Mouse (Mus musculus) kidney, embryonic 16.5 days (tissue): ENCODE data around the gene Slc25a45. TPM values are rescaled to one million over a fixed set of nuclear protein-coding genes. Genes with fewer than 3 reads are reported as not detected.

Experiments used
- ATAC-seq: fragments of 200-750 bp; cut with Nextera tagmentation; 2 replicates; pipeline ENCODE4 v1.8.0; 2017; ENCODE audit warnings: moderate TSS enrichment; ENCODE audit not compliant: low FRiP score, low TSS enrichment
- H3K27ac ChIP-seq: fragments of 300-500 bp; sonication (generic); 2 replicates; pipeline ENCODE4 v1.5.1; 2014; ENCODE audit warnings: low read length
- H3K27me3 ChIP-seq: fragments of 300-500 bp; sonication (generic); 2 replicates; pipeline ENCODE4 v1.6.1; 2014; ENCODE audit warnings: low read length, control low read depth, mixed read lengths; ENCODE audit not compliant: insufficient read depth
- H3K36me3 ChIP-seq: fragments of 300-500 bp; sonication (generic); 2 replicates; pipeline ENCODE4 v1.6.1; 2014; ENCODE audit warnings: low read length, control low read depth, mixed read lengths; ENCODE audit not compliant: insufficient read depth
- H3K4me1 ChIP-seq: fragments of 300-500 bp; sonication (generic); 2 replicates; pipeline ENCODE4 v1.6.1; 2014; ENCODE audit warnings: low read length, control low read depth, mixed read lengths; ENCODE audit not compliant: insufficient read depth
- H3K4me2 ChIP-seq: fragments of 300-500 bp; sonication (generic); replicated peaks from 2 replicates; pipeline ENCODE4 v1.6.1; 2014; ENCODE audit warnings: low read depth, low read length
- H3K4me3 ChIP-seq: fragments of 300-500 bp; sonication (generic); 2 replicates; pipeline ENCODE4 v1.5.1; 2014; ENCODE audit warnings: mild to moderate bottlenecking, low read length
- H3K9ac ChIP-seq: fragments of 300-500 bp; sonication (generic); replicated peaks from 2 replicates; pipeline ENCODE4 v1.6.1; 2014; ENCODE audit warnings: low read length
- H3K9me3 ChIP-seq: fragments of 300-500 bp; sonication (generic); 2 replicates; pipeline ENCODE4 v1.6.1; 2016; ENCODE audit warnings: low read length, control low read depth
- WGBS: fragments of 180-500 bp; shearing (Covaris S2); extraction: QIAGEN DNeasy Blood & Tissue Kit; methylation state at CpG from one replicate; pipeline ENCODE4 v1.1.7; 2014; 5-methylcytosine and 5-hydroxymethylcytosine counted together
- polyA plus RNA-seq: library from polyadenylated mRNA; unstranded; fragments of >200 nt; fragmentation: Nextera tagmentation; extraction: Ambion mirVana; gene quantifications from 2 replicates; pipeline ENCODE4 v1.2.1, GENCODE M21; 2015

The Slc25a45 gene
- polyA plus RNA-seq, 1 experiment from 2014 or later, result 15.7 TPM

DNA sequence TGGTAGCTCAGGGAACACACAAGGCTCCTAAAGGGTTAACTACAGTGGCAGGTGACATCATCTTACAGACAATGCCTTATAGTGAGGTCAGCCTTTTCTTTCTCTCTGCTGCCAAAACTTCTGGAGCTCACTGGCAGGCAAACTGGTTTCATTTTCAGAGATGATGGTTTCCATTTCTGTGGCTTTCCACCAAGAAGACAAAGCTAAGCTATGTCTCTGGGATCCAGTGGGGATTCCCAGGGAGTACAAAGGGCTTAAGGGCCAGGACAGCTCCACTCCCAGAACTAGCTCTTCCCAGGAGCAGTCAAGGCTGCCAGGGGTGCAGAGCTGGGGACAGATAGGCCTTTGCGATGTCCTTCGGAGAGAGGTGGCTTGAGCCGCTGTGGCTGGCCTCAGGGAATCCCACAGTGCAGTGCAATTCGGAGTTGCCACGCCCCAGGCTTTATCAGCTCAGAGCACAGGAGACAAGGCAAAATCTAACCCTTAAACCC, 26.1 kb upstream of the Slc25a45 start:
- no peak for ATAC-seq
- H3K36me3 ChIP-seq, result peaks cover 40% of the 10 kb centered on the region
- no peak overlapping the region for H3K9ac ChIP-seq
- no peaks in the 10 kb centered on the region for H3K27me3 ChIP-seq
- 70% methylated on average over 5 of the region's 5 CpGs for WGBS
- H3K4me1 ChIP-seq, result peaks cover 35% of the 10 kb centered on the region
- no peak overlapping the region for H3K4me2 ChIP-seq
- no peak overlapping the region for H3K27ac ChIP-seq
- H3K4me3 ChIP-seq, result no peak overlapping the region
- H3K9me3 ChIP-seq, result no peaks in the 10 kb centered on the region

DNA sequence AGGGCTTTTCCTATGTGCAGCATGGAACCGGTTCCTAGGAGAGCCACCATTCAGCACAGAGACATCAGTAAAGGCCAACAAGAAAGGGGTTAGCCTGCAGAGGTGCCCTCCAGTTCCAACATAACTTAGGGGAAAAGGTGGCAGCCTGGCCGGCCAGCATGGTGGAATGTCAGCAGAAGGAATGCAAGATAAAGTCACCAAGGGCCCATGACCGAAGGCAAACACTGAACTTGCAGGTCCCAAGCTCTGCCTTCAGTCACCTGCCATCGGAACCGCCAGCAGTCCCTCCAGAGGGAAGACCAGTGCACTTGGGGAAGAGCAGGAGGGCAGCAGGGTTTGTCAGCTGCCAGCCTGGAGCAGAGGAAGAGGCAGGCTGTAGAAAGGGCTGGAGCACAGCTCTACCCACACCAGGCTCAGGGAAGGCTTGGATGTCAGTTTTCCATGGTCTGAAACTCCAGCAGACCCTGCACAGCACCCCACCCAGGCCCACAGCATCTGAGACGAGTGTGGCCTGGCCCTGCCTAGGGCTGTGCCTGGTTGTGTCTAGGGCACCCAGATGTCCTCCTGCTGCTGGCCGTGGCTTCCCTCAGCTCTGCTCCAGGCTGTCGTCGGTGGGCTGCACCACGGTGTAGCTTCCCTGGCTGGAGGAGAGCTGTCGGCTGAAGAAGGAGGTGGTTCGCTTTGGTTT, 25.4 kb upstream of the Slc25a45 start:
- Histone ChIP-seq H3K27ac (no peak overlapping the region), H3K4me3 (no peak overlapping the region), H3K4me1 (peaks cover 30% of the 10 kb centered on the region), H3K36me3 (peaks cover 42% of the 10 kb centered on the region), H3K4me2 (no peak overlapping the region), H3K9ac (peak overlapping the region; percentile 11; the same call in 1 of the 2 replicates), H3K27me3 (no peaks in the 10 kb centered on the region), H3K9me3 (no peaks in the 10 kb centered on the region)
- 89% methylated on average over 12 of the region's 12 CpGs for WGBS
- no peak for ATAC-seq

DNA sequence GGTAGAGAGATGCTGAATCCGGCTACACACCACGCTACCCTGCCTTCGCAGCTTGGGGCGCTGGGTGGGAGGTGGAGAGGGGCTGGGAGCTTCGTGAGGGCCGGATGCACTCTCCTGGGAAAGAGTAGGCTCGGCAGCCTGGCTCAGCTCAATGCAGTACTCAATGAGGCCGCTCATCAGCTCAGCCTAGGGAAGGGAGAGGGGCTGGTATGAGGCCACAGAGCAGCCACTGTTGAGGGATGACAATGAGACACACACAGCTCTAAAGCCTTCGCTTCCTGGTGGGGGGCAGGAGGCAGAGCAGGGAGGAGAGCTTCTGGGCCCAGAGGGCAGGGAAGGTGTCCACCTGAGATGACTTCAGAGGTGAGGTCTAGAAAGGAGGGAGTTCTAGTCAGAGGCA, 21.0 kb upstream of the Slc25a45 start:
- H3K4me1 ChIP-seq, result no peaks in the 10 kb centered on the region
- H3K27me3 ChIP-seq, result no peaks in the 10 kb centered on the region

DNA sequence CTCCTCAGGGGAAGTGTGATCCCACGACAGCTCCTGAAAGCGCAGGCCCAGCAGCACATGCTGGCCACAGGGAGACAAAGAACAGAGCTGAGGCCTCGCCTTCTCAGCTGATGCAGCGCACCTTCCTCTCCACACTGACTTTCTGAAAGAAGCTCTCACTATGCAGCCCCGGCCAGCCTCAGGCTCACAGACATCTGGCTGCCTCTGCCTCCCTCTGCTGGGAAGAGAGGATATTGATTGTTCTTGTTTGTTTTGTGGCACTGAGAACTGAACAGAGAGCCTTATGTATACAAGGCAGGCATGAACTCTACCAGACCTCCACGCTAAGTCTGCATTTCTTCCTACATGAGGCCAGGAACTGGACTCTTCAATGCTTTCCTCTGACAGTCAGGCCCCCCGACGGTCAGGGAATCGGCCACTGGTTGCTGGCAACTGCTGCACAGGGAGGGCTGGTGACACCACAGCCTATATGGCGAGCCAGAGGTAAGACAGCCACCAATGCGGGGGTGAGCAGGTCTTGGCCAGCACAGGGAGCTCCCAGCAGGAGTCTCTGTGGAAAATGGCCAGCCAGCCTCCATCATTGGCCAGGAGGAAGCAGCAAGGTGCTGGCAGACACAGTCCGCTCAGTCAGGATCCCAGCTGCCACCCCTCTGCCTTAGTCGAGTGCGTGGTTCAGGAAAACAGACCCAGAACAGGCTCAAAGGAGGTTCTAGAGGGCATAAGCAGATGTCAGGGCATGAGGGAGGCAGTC, 15.1 kb upstream of the Slc25a45 start:
- H3K4me1 ChIP-seq, result no peaks in the 10 kb centered on the region
- peaks cover 74% of the 10 kb centered on the region for H3K36me3 ChIP-seq
- peaks cover 7% of the 10 kb centered on the region for H3K9me3 ChIP-seq
- 97% methylated on average over 14 of the region's 14 CpGs for WGBS
- H3K27me3 ChIP-seq, result no peaks in the 10 kb centered on the region
- no peak for ATAC-seq
- no peak overlapping the region for H3K9ac ChIP-seq
- H3K27ac ChIP-seq, result no peak overlapping the region
- H3K4me3 ChIP-seq, result no peak overlapping the region
- H3K4me2 ChIP-seq, result no peak overlapping the region

More for the DNA sequence above, 21.0 kb upstream of the Slc25a45 start:
- peaks cover 71% of the 10 kb centered on the region for H3K36me3 ChIP-seq
- ATAC-seq, result no peak
- 88% methylated on average over 9 of the region's 9 CpGs for WGBS
- H3K27ac ChIP-seq, result no peak overlapping the region
- no peaks in the 10 kb centered on the region for H3K9me3 ChIP-seq
- no peak overlapping the region for H3K9ac ChIP-seq
- H3K4me2 ChIP-seq, result no peak overlapping the region
- H3K4me3 ChIP-seq, result no peak overlapping the region

DNA sequence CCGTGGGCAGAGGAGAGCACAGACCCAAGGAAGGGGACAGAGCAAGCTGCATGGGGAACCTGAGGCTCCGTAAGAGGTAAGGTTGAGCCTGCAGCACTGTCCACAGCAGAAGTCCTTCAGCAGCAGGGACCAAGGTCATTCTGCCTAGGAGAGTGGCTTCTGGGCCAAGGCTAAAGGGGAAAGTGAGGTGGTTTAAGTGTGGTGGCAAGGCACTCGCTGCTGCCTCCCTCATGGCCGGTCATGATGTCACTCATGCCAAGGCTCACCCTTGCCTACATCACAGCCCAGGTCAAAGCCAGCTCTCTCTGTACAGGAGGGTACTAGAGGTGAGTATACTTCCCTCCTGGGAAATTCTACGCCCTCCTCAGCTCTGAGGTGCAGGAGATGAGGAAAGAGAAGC, 13.8 kb upstream of the Slc25a45 start:
- Histone ChIP-seq H3K36me3 (peaks cover 77% of the 10 kb centered on the region), H3K27ac (no peak overlapping the region), H3K27me3 (no peaks in the 10 kb centered on the region), H3K9ac (no peak overlapping the region), H3K9me3 (peaks cover 7% of the 10 kb centered on the region), H3K4me1 (no peaks in the 10 kb centered on the region), H3K4me3 (no peak overlapping the region), H3K4me2 (no peak overlapping the region)
- 91% methylated on average over 5 of the region's 5 CpGs for WGBS
- no peak for ATAC-seq

DNA sequence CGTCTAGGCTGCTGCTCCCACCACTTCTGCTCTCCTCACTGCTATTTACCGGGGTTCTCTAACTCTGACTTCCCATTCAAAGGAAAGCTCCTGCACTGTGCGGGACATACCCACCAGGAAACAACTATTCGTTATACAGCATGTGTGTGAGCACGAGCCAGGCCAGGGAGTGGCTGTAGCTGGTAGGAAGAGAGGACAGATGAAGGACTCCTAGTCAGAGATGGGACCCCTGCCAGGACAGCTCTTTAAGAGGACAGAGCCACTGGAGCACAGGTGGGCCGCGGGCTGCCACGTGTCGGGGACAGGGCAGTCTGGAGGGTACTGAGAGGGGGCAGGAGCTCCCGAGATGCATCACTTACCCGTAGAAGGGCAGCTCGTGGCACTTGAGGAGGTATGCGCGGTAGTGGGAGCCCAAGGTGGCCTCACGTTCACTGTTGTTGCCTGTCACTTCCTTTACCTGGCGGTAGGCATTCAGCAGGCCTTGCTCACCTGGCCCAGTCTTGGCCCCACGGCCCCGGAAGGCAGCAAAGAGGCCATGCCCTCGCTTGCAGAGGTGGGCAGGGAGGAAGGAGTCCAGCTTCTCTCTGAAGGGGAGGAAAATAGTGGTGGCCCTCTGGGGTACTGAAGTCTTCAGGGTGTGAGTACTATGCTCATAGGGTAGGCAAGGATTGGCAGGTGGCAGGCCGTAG, 12.8 kb upstream of the Slc25a45 start:
- Histone ChIP-seq H3K4me1 (no peaks in the 10 kb centered on the region), H3K4me2 (no peak overlapping the region), H3K9me3 (peaks cover 7% of the 10 kb centered on the region), H3K27me3 (no peaks in the 10 kb centered on the region), H3K9ac (no peak overlapping the region), H3K36me3 (peaks cover 76% of the 10 kb centered on the region), H3K4me3 (no peak overlapping the region), H3K27ac (no peak overlapping the region)
- WGBS, result 92% methylated on average over 20 of the region's 20 CpGs
- no peak for ATAC-seq

DNA sequence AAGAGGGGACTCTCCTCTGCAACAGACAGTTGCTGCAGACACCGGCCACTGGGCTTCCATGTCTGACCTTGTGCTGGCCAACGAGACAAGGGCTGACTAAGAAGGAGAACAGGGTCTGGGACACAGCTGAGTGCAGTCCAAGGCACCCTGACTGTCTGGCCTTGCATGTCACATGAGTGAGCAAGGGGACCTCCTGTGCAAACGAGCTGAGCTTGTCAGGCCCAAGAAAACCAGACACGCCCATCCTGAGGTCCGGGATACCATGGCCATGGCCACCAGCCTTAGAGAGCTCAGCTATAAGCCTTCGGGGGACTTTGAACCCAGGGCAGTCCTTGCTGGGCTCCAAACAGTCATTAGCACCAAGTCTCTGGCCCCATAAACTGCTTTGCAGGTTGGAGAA, 9.5 kb upstream of the Slc25a45 start:
- Histone ChIP-seq H3K9me3 (no peaks in the 10 kb centered on the region), H3K4me3 (no peak overlapping the region), H3K9ac (no peak overlapping the region), H3K4me2 (no peak overlapping the region), H3K27ac (no peak overlapping the region), H3K36me3 (peaks cover 54% of the 10 kb centered on the region), H3K4me1 (peaks cover 20% of the 10 kb centered on the region), H3K27me3 (no peaks in the 10 kb centered on the region)
- 79% methylated on average over 6 of the region's 6 CpGs for WGBS
- no peak for ATAC-seq

DNA sequence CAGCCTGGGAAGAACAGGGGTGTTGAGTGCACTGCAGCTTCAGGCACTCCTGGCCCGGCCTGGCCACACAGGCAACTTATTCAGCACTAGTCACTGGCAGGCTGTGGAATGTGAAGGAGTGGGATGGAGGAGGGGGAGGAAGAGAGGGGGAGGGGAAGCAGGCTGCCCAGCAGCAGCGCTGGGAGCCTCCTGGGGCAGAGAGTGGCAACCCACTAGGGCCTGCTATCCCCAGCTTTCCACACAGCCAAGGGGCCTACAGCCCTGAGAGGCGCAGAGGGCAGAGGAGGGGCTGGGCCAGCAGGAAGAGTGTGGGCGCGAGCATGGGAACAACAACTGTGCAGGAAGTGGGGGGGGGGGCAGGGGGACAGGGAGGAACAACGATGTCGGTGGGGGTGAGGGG, 6.3 kb upstream of the Slc25a45 start:
- WGBS, result 4% methylated on average over 7 of the region's 7 CpGs
- Histone ChIP-seq H3K36me3 (peaks cover 24% of the 10 kb centered on the region), H3K4me3 (no peak overlapping the region)

DNA sequence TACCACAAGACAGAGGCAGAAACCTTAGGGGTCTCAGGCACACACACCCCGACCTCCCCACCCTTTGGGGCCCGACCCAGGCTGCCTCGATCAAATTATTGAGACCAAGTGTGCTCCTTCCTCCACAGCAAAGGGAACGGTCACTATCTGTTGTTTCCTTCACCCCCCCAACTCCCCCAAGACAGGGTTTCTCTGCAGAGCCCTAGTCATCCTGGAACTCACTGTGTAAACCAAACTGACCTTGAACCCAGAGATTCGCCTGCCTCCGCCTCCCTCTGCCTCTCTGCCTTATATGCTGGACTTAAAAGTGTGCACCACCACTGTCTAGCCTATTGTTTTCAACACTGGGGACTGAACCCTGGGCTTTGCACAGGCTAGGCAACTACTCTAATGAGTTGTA, 5.9 kb upstream of the Slc25a45 start:
- Histone ChIP-seq H3K36me3 (peaks cover 24% of the 10 kb centered on the region), H3K27me3 (no peaks in the 10 kb centered on the region), H3K9me3 (no peaks in the 10 kb centered on the region), H3K27ac (peak overlapping the region; percentile 82), H3K4me1 (peaks cover 40% of the 10 kb centered on the region), H3K9ac (peak overlapping the region; percentile 62; the same call in 1 of the 2 replicates), H3K4me3 (no peak overlapping the region), H3K4me2 (peak overlapping the region; percentile 38)
- WGBS, result 32% methylated on average over 6 of the region's 6 CpGs
- peak; percentile 1; the same call in 1 of the 2 replicates for ATAC-seq

More for the DNA sequence above, 6.3 kb upstream of the Slc25a45 start:
- Histone ChIP-seq H3K9ac (peak overlapping the region; percentile 62), H3K4me2 (peak overlapping the region; percentile 38), H3K27me3 (no peaks in the 10 kb centered on the region), H3K9me3 (no peaks in the 10 kb centered on the region), H3K27ac (peak overlapping the region; percentile 82), H3K4me1 (peaks cover 40% of the 10 kb centered on the region)
- peak; percentile 75 for ATAC-seq
